Mouse (Mus musculus) urinary bladder, postnatal 36 days (tissue): ENCODE data around the gene 2410004P03Rik.

Experiments
- DNase-seq, 2 experiments: peaks; one replicate each; pipeline ENCODE4 v3.0.0; 2022; ENCODE audit warnings: low spot score in 2 of 2, mixed read lengths in 1 of 2

2410004P03Rik gene

GRCm38 (mm10) chr12:17011100-17011870, at the start of gene 2410004P03Rik:
TSS of gene 2410004P03Rik (minus strand) at chr12:17011727.
- DNase-seq, result peak; percentile 72 to 75

DNA sequence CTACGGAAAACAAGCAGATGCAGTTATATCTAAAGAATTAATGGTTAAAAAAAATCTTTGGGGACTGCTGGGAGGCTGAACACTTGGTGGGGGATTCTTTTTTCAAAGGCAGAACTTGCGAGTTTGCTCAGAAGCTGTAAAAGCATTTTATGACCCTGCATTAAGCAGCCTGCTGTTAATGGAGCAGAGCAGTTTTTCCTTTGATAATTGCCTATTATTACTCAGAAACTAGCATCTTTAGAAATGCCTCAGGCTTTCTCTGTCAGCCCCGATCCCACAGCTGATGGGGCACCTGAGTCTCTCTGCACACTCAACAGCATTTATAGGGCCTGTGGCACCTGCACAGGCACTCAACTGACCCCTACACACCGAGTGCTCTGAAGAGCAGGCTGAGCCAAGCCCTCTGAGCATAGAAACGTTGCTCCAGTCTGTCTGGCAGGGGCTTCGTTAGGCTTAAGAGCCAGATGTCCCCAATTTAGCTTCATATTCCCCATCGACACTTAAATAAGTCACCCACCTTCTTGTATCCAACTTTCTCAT, 49.7 kb upstream of the 2410004P03Rik start:
- DNase-seq, result no peak

- no peak for DNase-seq
Measured at GRCm38 (mm10) chr12:17058490-17058889, 47.0 kb upstream of the 2410004P03Rik start.

- no peak for DNase-seq
Measured at GRCm38 (mm10) chr12:17057110-17057509, 45.6 kb upstream of the 2410004P03Rik start.

DNA sequence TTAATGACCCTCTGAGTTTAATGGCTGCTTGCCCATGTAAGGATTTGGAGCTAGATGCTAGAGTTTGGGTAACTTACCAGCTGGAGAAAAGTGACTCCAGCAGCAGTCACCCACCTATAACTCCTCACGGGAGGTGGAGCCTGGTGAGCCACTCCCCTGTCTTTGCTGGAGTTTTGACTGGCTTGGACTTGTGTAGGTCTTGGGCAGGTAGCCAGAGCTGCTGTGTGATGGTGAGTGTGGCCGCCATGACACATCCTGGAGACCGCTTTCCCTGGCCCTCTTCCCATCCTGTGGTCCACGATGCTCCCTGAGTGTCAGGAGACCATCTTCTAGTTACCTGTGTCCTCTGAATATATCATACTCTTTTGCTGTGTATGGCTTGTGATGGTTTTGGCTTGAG, 44.2 kb upstream of the 2410004P03Rik start:
- no peak for DNase-seq

- DNase-seq, result no peak
Measured at GRCm38 (mm10) chr12:17054691-17055090, 43.2 kb upstream of the 2410004P03Rik start.

DNA sequence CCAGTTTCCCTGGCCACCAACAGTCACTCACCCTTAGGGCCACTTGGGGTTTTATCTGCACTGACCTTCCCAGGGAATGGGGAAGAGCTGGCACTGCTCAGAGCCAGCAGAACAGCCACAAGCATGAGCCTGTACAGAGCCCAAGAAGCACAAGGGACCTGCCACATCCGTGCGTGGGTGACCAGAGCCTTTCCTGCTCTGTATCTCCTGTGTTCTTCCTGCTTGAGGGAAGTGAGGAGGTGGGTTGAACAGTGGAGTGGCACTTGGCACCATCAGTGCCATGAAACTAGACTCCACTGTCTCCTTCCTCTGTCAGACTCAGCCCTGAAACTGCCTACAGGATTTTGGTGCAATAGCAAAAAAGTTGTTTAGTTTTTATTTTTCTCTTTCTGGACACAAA, 41.1 kb upstream of the 2410004P03Rik start:
- no peak for DNase-seq

- DNase-seq, result no peak
Measured at GRCm38 (mm10) chr12:17051057-17051456, 39.5 kb upstream of the 2410004P03Rik start.

- no peak for DNase-seq
Measured at GRCm38 (mm10) chr12:17049796-17050195, 38.3 kb upstream of the 2410004P03Rik start.

- no peak for DNase-seq
Measured at GRCm38 (mm10) chr12:17048979-17049612, 37.6 kb upstream of the 2410004P03Rik start.

GRCm38 (mm10) chr12:17043311-17043710, 31.8 kb upstream of the 2410004P03Rik start:
- no peak for DNase-seq

GRCm38 (mm10) chr12:17040567-17040966, 29.0 kb upstream of the 2410004P03Rik start:
- DNase-seq, result no peak

GRCm38 (mm10) chr12:17039415-17039814, 27.9 kb upstream of the 2410004P03Rik start:
- no peak for DNase-seq

DNA sequence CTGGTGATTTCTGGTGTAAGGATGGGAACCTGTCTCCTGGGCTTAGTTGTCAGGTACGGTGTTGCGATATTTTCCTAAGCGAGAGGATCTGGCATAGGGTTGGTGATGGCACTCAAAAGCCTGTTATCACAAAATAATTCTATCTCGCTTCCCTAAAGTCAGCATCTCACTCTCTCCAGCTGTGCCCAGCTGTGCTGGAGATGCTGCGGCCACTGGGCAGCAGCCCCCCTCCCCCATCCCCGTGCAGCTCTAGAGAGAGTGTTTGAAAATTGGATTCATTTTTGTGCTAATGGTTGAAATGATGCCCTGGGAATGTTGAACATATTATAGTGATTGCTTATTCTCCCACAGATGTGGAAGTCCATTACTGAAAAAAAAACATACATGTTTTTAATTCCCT, 26.7 kb upstream of the 2410004P03Rik start:
- no peak for DNase-seq

DNA sequence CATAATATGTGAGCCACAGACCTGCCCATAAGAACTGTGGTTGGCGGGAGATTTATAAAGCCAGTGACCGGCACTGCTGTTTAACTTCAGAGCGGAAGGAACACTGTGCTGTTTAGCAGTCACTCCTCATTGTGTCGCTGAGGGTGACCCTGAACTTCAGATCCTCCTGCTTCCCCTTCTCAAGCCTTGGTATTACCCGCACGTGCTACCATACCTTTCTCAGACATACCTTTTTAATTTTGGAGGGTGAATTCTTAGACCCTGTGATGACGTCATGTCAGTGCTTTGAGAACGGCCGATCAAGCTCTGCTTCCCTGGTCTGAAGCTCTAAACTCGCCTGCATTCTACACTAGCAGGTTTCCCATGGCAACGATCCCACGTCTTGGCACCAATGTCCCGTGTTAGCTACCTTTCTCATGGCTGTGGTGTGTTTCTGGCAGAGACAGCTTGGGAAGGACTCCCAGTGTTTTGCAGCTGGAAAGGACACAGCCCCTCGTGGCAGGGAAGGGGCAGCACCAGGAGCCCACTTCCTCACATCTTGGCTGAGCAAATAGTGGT, 25.6 kb upstream of the 2410004P03Rik start:
- DNase-seq, result no peak

DNA sequence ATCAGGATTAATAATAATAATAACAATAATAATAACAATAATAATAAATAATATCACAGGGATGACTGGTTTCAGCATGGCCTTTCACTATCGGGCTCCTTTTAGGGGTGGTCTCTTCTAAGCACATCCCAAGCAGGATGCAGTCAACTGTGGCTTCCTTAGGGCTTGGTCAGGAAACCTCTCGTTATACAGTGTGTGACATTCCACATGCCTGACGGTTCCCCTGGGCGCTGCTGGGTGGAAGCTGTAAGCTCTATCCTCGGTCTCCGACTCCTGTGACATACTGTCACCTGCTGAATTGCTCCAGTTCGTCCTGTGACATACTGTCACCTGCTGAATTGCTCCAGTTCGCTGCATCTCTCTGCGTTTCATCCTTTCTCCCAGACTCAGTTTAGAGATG, 25.0 kb upstream of the 2410004P03Rik start:
- DNase-seq, result no peak

DNA sequence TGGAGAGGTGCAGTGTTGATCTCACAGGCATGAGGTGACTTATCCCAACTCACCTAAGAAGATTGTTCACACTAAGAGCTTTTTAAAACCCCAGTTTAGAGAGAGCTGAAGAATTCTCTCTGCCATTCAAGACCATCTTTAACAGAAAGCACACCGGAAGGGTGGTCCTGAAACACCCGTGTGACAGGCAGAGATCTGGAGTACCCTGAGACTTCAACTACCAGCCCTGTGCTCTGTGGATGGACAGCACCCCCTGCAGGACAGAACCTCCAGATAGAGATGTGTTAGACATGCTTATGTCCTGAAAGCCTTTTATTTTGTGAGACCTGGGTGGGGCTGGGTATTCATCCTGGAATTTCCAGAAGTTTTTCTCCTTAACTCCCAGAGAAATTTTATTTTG, 23.6 kb upstream of the 2410004P03Rik start:
- DNase-seq, result peak in 1 of 2 experiments; percentile 19

DNA sequence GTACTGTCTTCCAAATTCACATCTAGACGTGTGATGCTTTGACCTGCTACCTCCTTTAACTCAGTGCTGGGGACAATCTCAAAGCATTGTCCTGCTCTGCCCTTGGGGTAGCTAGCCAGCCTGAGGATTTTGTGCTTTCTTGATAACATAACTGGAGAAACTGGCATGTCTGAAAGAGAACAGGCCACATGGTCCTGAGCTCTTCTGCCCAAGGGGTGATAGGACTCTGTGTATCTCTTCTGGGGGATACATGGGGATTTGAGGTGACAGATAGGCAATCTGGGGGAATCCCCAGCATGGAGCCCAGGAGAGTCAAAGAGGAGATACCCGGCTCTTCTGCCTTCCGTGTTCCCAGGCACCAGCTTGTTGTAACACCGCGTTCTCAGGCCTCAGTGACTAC, 23.1 kb upstream of the 2410004P03Rik start:
- no peak for DNase-seq

- no peak for DNase-seq
Measured at GRCm38 (mm10) chr12:17033464-17033841, 21.9 kb upstream of the 2410004P03Rik start.

GRCm38 (mm10) chr12:17032694-17033463, 21.4 kb upstream of the 2410004P03Rik start:
- DNase-seq, result peak; percentile 48 to 68

DNA sequence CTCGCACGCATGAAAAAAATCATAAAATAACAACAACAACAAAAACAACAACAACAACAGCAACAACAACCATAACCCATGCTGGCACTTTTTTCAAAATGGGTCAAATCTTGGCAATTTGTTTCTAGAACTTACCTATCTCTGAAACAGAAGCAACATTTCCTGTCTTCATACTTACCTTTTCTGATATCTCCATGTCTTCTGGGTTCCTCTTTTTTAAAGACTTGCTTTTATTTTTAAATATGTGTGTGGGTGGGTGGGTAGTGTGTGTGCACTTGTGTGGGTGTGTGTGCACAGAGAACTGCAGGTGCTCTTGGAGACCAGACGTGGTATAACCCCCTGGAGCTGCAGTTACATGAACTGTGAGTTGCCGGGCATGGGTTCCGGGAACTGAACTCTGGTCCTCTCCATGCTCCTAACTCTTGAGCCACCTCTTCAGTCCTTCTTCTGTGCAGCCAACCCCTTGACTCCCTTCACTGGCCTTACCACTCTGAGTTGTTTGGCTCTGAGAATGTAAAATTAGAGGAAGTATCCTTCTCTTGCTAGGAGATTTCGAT, 13.1 kb upstream of the 2410004P03Rik start:
- DNase-seq, result no peak

GRCm38 (mm10) chr12:17022145-17022544, 10.6 kb upstream of the 2410004P03Rik start:
- no peak for DNase-seq
